Mouse (Mus musculus) yolk sac, embryonic 10.5 days (tissue): ENCODE results near the gene Slc1a1.
A peak's percentile ranks its signal among the peaks of the same experiment; 100 is the strongest.

Experiments
- DNase-seq: peaks from one replicate; pipeline ENCODE4 v3.0.0-alpha.2; 2017; ENCODE audit warnings: low spot score

The Slc1a1 gene

DNA sequence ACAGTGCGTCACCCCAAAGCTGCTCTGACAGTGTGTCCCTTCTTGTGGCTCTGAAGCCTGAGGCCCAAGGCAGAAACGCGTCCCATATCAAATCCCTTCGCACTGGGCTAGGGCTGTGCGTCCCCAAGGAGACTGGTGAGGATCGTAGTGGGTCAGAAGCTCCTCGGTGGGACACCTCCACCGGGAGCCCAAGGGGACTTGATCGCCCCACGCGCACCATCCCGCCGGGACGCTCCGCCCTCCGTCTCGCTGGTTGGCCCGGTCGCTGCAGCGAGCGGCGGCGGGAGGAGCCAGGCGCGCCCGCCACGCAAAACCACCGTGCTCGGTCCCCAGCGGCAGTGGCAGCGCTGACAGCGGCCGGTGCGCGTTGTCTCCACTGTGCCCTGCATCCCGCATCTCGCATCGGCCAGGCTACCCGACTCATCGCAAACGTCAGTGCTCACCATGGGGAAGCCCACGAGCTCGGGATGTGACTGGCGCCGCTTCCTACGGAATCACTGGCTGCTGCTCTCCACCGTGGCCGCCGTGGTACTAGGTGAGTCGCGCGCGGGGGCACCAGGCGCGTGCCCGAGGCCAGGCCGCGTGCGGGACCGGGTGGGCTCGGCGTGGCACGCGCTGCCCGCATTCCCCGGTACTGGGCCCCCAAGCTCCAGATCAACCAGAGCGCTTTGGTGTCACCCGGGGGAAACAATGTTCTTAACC is at the start of gene Slc1a1:
TSS of gene Slc1a1 (plus strand) at position 252 of the 702 bp plus-strand sequence.
- peak; percentile 29 for DNase-seq

DNA sequence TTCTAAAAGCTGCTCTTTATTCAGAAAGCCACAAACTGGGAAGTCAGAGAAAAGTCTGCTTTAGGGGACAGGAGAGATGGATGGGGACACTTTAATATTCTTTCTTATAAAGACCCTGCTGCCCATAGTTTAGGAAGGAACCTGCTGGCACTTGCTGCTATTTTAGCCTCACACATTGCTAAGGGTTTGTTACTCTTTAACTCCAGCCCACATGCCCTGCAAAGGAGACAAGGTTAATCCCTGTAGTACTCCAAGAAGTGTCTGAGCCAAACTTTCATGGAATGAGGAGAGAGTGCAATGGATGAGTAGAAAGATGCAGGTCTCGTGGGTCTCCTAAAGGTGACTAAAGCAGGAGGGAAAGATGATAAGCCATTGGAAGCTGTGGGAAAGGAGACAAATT is 44.7 kb upstream of the Slc1a1 start:
- peak; percentile 52 for DNase-seq

DNA sequence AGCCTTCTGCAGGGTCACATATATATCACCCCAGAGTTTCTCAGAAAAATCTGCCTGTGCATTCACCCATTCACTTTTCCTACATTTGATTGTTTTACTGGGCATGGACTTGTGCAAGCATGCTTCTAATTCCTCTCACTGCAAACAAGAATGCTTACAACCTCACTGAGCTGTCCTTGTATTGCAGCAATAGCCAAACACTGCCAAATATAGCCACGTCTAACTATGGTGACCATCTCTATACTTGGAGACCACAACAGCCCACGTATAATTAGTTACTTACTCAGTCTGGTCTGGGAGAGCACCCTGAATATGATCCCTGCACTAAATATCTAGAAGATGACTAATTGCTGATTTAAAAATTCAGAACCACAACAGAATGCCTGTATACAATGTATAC is 41.5 kb upstream of the Slc1a1 start:
- no peak for DNase-seq

DNA sequence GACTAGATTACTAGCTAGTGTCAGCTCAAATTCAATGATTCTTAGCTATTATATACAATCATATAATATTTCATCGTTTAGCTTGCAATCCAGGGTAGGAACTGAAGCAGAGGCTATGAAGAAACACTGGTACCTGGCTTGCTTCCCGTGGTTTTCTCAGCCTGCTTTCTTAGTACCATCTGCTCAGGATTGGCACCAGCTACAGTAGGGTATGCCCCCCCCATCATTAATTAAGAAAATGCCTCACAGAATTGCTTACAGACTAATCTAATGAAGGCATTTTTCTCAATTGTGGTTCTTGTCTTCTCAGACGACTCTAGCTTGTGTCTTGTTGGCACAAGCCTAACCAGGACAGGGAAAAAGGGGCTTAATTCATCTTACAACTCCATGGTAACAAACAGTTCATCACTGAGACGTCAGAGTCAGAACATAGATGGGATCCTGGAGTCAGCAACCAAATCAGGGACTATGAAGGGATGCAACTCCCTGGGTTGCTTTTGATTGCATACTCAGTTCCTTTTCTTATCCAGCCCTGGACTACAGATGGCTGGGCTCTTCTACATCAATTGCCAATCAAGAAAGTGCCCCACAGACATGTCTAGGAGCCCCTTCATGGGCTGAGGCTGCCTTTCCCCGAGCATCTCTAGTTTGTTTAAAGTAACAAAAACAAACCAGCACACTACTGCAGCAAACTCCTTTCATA is 38.6 kb upstream of the Slc1a1 start:
- no peak for DNase-seq

DNA sequence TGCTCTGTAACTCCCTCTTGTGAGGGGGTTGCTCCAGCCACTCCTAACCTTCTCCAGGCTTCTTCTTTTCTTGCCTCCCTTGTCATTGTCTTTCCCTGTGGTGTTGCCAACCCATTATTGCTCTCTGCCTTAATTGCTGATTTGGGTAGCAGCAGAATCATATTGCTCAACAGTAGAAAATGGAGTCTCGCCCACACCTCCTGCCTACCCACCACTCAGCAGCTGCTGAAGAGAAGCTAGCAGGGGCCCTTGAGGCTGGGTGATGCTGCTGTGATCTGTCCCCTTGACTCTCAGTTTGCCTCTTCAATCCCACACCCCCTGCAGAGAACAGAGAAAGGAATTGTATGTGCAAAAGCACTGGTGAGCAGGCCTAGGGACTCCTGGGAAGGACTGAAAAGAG is 37.9 kb upstream of the Slc1a1 start:
- no peak for DNase-seq

DNA sequence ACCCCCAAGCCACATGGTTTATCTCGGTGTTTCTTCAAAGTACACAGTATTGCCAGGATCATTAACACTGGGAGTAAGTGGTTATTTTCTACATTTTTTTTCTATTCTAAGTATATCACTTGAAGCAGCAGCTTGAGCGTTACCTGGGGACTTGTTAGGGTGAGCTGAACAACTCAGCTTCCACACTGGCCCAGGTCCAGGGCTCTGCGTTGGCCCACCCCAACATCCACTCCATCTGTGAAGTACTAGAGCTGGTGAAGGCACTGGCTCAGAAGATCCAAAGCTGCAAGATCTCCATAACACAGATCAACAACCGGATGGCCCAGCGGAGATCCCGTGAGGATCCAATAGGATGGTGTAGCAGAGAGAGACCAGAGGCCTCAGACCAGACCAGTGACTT is 37.2 kb upstream of the Slc1a1 start:
- DNase-seq = no peak

DNA sequence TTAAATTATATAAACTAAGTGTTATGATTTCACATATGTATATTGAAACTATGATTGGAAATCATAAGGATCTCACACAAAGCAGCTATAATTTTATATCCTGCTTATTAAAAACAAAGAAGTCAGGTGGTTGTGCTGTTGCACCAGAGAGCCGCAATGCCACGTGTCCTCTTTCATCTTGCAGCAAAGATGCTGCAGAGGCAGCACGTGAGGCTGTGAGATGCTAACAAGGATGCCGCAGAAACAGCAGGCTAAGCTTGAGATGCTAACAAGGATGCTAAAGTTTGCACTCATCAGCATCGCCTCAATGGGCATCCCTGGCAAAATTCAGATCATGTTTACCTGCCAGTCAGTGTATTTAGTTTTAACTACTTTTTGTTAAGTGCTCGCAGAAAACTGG is 34.4 kb upstream of the Slc1a1 start:
- DNase-seq = no peak

DNA sequence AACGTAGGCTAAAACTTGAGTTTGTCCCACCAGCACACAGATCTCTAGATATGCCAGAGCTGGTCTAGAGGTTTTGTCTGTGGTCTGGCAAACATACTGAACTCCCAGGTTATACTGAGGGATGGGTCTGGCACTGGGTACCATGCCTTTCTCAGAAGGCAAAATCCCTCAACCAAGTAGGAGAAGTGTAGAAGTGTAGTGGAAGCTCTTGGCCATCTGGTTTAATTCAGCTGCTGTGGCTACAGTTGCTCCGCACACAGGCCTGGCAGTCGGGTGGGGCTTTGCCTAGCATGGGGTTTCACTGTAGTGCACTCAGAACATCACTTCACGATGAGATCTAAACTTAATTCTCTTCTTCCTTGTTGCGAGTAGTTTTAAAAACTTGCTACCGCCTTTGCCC is 28.6 kb upstream of the Slc1a1 start:
- DNase-seq = no peak

DNA sequence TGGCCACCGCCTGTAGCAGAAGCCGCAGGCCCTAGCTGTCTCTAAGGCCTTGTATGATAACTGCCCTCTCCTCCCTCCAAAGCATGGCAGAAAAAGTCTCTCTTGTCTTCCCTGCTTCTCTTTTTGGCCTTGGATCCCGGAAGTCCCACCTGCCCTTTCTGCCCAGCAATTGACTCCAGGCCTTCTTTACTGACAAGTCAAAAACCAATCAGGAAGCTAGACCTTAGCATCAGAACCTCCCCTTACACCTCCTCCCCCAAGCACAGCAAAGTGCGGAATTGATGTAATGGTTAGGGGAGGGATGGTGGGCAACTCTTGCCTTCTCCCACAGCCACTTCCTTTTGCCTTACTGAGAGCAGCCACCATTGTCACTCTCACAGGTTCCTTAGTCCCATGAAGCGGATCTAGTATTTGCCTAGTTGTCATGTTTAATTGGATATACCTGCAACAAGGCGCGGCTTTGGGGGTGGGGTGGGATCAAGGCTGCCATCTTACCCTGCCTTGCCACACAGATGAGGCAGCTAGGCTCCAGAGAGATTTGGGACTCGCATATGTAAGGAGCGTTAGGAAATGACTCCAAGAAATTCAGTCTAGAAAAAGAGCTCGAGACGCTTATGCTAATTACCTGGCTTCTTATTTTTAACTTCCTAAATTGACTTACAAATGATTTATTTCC is 27.9 kb upstream of the Slc1a1 start:
- no peak for DNase-seq

DNA sequence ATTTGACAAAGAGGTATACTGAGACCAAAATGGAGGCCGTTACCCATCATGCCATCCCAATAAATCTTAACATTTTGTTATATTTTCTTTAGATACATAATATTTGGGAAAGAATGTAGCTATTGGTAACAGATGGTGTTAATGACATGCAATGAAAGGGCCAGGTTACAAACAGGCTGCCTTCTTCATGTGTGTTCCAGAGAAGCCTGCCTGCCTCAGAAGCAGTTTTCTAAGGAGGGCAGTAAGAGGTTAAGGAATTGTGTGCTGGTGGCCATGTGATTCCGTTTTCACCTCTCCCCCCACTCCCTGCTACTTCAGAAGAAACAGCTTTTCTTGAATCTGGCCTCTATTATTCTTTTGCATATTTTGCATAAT is 27.4 kb upstream of the Slc1a1 start:
- DNase-seq = no peak

DNA sequence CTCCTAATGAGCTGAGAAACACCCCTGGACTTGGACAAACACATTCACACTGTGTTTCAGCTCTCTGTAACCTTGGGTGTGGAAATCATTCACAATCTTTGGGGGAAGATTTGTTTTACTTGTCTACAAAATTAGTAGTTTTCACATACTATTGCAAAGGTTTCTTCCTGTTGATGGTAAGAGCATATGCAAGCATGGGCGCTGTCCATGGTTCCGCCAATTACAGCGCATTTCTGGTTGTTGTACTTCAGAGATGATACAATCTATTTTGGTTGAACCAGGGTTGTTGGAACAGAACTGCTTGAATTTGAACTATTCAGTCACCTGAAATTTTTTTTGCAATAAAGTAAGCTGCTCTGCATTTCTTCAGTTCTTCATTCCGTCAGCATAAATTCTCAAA is 16.6 kb upstream of the Slc1a1 start:
- DNase-seq = peak; percentile 17

DNA sequence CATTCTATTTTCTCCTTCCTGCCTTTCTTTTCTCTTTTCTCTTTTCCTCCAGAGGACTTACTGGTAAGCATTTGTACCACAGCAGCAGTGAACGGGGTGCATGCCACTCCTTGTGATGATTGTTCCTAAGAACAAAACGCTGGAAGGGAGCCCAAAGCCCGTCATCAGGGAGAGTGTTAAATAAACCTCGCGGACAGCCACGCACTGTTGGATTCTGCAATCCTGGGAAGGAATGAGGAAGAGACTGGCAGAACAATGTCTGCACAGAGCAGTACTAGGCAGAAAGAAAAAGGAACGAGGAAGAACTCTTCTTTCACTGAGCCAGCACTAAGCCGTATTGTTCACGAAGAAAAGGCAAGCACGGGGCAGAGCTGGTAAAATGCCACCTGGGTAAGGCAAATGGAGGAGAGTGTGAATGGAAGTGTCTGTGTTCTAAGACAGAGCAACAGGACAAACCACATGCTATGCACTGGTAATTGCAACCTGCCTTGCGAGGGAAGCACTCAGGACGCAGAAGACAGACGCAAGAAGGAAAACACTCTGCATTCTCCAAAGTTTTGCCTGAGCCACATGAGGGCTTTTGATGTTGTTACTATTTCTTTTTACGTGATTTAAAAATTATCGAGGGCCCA is 7.0 kb upstream of the Slc1a1 start:
- DNase-seq = no peak

DNA sequence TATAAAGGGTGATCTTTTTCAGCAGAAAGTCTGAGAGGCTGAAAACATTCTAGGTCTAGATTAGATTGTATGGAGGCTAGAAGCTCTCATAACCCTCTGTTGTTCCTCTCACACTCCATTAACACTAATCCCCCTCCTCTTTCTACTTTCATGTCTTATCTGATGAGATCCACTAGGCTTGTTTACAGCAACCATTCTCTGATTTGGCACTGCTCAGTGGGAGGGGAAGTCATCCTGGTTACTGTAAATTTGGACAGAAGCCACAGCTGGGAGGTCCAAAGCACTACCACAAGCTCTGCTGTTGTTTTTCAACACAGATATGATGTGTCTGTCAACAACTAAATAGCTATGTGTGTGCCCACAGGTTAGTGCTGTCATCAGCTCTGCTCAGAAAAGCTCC is 3.5 kb upstream of the Slc1a1 start:
- no peak for DNase-seq

DNA sequence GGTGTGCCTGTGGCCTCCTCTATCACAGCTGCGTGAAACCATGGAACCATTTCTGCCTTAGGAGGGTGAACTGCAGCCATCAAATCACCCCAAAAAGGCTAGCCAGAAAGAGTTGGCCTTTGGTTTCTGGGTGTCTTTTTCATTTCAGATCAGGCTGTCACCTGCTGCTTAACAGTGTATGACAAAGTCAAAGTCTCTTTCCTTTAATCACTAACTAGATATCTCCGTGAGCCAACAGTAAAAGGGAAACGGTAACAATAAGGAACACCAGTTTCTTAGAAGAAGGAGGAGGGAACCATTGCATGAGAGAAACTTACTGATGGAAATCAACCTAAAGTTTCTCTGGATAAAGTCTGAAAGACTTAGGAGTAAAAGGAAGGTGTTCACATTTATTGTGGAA is 2.2 kb upstream of the Slc1a1 start:
- no peak for DNase-seq

DNA sequence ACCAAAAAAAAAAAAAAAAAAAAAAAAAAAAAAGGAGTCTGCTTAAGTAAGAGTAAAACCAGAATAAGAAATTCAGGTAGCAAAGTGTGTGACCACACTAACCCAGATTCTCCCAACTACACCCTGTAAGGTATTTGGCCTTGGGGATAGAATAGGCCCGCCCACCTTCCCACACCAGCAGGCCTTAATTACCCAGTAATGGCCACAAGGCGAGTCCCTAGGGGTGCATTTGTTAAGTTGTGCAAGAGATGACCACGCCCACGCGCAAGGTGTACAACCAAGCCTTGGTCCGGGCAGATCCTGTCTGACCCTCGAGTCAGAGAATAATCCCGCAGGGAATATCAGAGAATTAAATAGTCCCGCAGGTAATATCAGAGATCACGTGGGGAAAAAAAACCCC is 461 bp upstream of the Slc1a1 start:
- peak; percentile 33 for DNase-seq

DNA sequence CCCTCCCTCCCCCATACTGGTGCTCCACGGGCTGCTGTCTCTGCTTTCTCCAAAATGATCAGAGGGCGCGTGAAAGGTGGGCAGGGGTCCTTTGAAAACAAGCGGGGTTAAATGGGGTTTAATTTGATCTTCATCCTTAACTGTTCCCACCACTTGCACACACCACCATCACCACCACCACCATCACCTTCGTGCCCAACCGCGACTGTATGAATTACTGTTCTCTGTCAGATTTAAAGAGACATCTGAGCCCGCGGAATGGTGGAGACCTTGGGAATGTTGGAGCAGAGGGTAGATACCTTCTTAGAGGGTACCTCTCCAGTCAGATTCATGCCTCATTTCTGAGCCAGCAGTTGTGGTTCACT is 633 bp downstream of the Slc1a1 start:
- no peak for DNase-seq

DNA sequence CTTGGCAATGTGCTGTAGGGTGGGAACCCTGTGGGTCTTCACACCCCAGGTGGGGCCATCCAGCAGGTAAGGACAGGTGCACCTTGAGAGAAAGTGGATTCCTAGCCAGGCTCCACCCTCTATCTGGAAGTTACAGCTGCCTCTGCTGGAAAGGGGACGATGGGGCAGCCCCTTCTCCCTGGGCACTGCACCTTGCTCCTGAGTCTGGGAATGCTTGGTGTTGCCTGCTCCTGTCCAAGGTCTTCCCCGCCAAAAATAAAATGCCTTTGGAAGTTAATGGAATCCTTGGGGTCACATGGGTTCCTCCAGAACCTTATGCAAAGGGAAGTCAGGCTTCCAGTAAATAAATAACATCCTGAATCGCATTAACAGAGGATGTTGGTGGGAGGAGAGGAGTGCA is 1.3 kb downstream of the Slc1a1 start:
- DNase-seq = no peak

DNA sequence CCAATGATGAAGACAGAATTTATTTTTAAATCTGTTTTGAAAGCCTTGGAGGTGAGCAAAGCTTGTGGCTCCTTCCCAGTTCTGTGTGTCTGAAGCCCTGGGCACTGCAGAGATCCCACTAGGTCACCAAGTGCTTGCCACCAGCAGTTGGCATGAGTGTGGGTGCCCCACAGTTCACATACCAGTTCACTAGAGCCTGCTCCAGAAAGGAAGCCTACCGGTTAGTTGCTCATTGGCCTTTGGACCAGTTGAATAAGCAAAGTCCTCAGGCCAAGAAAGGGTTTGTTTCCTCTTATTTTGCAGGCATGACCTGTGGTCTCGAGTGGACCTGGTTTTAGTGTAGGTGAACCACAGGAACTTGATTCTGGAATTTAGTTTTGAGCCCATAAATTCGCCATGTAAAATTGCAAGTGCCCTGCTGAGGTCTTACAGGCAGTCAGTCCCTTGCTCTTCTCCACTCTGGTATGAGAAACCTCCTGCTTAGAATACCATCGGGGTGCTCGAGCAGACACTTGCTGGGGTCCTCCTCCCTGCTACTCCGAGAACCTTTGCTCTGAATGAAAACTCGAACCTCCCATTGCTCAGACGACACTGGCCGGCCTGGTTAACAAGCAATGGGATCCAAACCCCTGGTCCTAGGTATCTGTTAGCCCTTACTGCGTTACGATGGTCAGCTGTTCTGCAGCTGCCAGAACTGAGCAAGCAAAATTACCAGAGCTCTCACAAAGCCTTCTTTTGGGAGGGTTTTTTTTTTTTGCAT is 2.0 kb downstream of the Slc1a1 start:
- no peak for DNase-seq

DNA sequence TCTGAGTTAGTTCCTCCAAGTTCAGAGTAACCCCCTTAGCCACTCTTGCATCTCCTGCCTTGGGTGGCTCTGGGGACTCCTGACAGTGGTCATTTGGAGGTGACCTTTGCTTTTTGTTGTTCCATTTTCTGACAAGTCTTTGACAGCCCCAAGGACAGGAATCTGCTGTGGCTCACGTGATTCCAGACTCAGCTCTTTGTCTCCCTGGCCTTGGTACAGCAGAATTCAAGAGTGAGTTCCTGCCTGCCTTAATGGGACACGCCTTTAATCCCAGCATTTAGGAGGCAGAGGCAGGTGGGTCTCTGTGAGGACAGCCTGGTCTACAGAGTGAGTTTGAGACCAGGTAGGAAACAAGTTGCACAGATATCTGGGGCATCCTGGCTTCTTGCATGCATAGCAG is 3.9 kb downstream of the Slc1a1 start:
- DNase-seq = no peak

DNA sequence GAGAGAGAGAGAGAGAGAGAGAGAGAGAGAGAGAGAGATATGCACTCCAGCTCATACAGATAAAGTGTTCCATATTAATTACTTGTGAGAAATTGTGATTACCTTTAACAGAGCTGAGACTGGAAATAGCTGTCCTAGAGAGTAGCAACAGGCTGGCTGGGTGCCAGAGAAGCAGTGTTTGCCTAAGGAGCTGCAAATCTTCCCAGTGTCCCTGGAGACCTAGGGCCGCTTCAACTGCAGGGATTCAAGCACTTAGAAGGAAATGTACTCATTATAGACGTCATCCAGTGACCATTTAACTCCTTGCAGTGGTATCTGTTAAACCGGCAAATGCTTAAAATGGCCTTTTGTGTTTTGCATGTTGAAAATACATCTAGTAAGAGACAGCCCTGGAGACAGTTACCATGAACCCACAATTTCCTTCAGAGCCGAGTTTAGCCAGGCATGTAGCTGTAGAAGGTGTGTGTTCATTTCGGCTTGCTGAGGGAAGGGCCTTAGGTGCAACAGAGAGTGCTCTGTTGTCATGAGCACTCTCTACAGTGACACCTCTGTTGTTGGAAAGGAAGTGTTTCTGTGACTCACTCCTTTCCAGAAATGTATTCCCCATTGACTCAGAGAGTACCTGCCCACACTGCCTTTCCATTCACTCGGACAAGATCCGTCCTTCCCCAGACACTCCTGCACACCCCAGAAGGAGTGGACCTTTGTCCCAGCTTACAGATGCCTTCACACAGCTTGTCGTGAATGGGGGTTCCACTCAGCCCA is 10.3 kb downstream of the Slc1a1 start:
- no peak for DNase-seq

DNA sequence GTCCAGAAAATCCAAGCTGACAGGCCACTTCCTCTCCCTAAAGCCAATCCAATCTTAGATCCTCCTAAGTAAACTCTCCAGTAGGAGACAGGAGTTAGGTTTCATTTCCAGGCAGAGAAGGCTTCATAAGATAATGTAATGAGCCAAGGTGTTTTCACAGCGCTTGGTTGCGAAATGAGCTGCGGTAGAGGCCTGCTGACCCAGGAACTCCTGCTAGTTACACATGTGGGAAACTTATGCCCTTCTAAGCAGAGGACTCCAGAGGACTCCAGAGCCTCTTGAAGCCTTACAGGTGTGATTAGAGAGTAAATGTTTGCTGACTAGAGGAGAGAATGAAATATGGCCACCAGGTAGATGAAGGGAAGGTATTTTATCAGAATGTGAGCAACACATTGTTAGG is 15.7 kb downstream of the Slc1a1 start:
- DNase-seq = peak; percentile 60

DNA sequence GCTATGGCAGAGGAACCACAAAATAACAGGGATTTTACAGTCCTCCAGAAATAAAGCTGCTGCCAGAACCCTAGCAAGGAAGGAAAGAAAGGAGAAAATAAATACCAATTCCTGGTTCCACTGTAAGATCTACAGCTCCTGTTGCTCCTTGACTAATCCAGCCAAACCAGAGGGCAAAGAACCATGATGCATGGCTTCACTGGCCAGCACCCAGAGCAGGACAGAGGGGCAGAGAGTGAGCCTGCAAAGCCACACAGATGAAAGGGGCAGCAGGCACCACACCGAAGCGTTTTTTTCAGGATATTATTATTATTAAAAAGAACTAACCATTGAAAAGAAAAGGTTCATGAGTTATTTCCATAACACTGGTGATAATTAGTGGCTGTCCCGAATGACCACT is 17.2 kb downstream of the Slc1a1 start:
- no peak for DNase-seq
